Mouse (Mus musculus) lung, postnatal 0 days (tissue): Measurements from ENCODE around the gene Axin1.

Source experiments
- CTCF ChIP-seq: IDR thresholded peaks from 2 replicates; pipeline ENCODE4 v1.5.1; 2016; ENCODE audit warnings: antibody characterized with exemption, mild to moderate bottlenecking
- EP300 ChIP-seq: IDR thresholded peaks from 2 replicates; pipeline ENCODE4 v1.6.1; 2016; ENCODE audit warnings: antibody characterized with exemption, mild to moderate bottlenecking, control low read depth

DNA sequence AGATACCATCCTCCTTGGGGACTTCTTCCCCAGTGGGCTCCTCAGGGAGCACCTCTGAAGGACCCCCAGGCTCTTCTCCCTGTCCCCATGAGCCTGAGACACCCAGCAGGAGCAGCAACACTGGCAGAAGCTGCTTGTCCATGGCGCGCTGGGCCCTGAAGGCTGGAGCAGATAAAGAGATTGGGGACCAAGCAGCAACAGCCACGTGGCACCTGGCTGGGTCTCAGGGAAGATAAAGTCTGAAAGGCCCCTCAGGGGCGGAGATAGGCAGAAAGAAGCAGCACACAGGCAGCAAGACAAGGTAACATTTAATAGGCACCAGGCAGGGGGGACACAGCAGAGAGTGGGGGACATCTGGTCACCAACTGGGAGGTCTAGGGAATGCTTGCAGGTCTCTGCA, 60.4 kb downstream of the Axin1 start, which contains the start of gene Pdia2:
- TF ChIP-seq CTCF = no peak
- TF ChIP-seq EP300 = no peak
